Mouse (Mus musculus) lung, postnatal 0 days (tissue): ENCODE measurements around the gene Adamts16. TPM values are rescaled to one million over a fixed set of nuclear protein-coding genes. Genes with fewer than 3 reads are reported as not detected.

ENCODE experiments used
- ATAC-seq: fragments of 200-750 bp; cut with Nextera tagmentation; 2 replicates; pipeline ENCODE4 v1.8.0; 2017; ENCODE audit warnings: moderate library complexity
- DNase-seq: peaks from one replicate; pipeline ENCODE4 v3.0.0-alpha.2; 2016; ENCODE audit warnings: low spot score
- H3K27ac ChIP-seq: fragments of 300-500 bp; sonication (generic); 2 replicates; pipeline ENCODE4 v1.5.1; 2014; ENCODE audit warnings: antibody characterized with exemption, mild to moderate bottlenecking, low read length, mixed read lengths
- H3K27me3 ChIP-seq: fragments of 300-500 bp; sonication (generic); replicated peaks from 2 replicates; pipeline ENCODE4 v1.6.1; 2014; ENCODE audit warnings: low read length, mixed read lengths; ENCODE audit not compliant: insufficient read depth
- H3K36me3 ChIP-seq: fragments of 300-500 bp; sonication (generic); 2 replicates; pipeline ENCODE4 v1.6.1; 2014; ENCODE audit warnings: low read length, mixed read lengths; ENCODE audit not compliant: insufficient read depth
- H3K4me1 ChIP-seq: fragments of 300-500 bp; sonication (generic); 2 replicates; pipeline ENCODE4 v1.6.1; 2014; ENCODE audit warnings: antibody characterized with exemption, low read depth, low read length, mixed read lengths; ENCODE audit not compliant: insufficient read depth
- H3K4me2 ChIP-seq: fragments of 300-500 bp; sonication (generic); replicated peaks from 2 replicates; pipeline ENCODE4 v1.6.1; 2014; ENCODE audit warnings: low read depth, mild to moderate bottlenecking, low read length, moderate library complexity, mixed read lengths
- H3K4me3 ChIP-seq: fragments of 300-500 bp; sonication (generic); 2 replicates; pipeline ENCODE4 v1.5.1; 2014; ENCODE audit warnings: low read depth, low read length
- H3K9ac ChIP-seq: fragments of 300-500 bp; sonication (generic); replicated peaks from 2 replicates; pipeline ENCODE4 v1.6.1; 2014; ENCODE audit warnings: low read depth, mild to moderate bottlenecking
- H3K9me3 ChIP-seq: fragments of 300-500 bp; sonication (generic); 2 replicates; pipeline ENCODE4 v1.6.1; 2016; ENCODE audit warnings: low read length, mixed read lengths
- CTCF ChIP-seq: IDR thresholded peaks from 2 replicates; pipeline ENCODE4 v1.5.1; 2016; ENCODE audit warnings: antibody characterized with exemption, mild to moderate bottlenecking
- EP300 ChIP-seq: IDR thresholded peaks from 2 replicates; pipeline ENCODE4 v1.6.1; 2016; ENCODE audit warnings: antibody characterized with exemption, mild to moderate bottlenecking, control low read depth
- WGBS: fragments of 180-500 bp; shearing (Covaris S2); extraction: QIAGEN DNeasy Blood & Tissue Kit; methylation state at CpG from one replicate; pipeline ENCODE4 v1.1.7; 2014; 5-methylcytosine and 5-hydroxymethylcytosine counted together
- polyA plus RNA-seq: library from polyadenylated mRNA; unstranded; fragments of >200 nt; fragmentation: Nextera tagmentation; extraction: Ambion mirVana; gene quantifications from 2 replicates; pipeline ENCODE4 v1.2.1, GENCODE M21; 2015

The Adamts16 gene
- polyA plus RNA-seq, 1 experiment from 2014 or later, result not detected

- no peak overlapping the region for H3K4me2 ChIP-seq
- no peak overlapping the region for H3K27ac ChIP-seq
- H3K27me3 ChIP-seq, result no peaks in the 10 kb centered on the region
- no peak for DNase-seq
- H3K4me3 ChIP-seq, result no peak overlapping the region
- H3K9me3 ChIP-seq, result no peaks in the 10 kb centered on the region
- ATAC-seq, result no peak
- 74% methylated on average over 5 of the region's 5 CpGs for WGBS
- no peak for TF ChIP-seq EP300
- TF ChIP-seq CTCF, result no peak
- H3K36me3 ChIP-seq, result no peaks in the 10 kb centered on the region
- H3K9ac ChIP-seq, result no peak overlapping the region
- H3K4me1 ChIP-seq, result no peaks in the 10 kb centered on the region
Measured at GRCm38 (mm10) chr13:70865867-70866266, 24.3 kb upstream of the Adamts16 start.

- Histone ChIP-seq H3K4me1 (no peaks in the 10 kb centered on the region), H3K9me3 (no peaks in the 10 kb centered on the region), H3K4me2 (no peak overlapping the region), H3K9ac (no peak overlapping the region), H3K4me3 (no peak overlapping the region), H3K27ac (no peak overlapping the region), H3K27me3 (no peaks in the 10 kb centered on the region), H3K36me3 (no peaks in the 10 kb centered on the region)
- DNase-seq (peak; percentile 69), ATAC-seq (peak; percentile 90)
- 34% methylated on average over 7 of the region's 8 CpGs for WGBS
- no peak for TF ChIP-seq CTCF
Measured at GRCm38 (mm10) chr13:70862162-70862908, 20.7 kb upstream of the Adamts16 start.

GRCm38 (mm10) chr13:70853601-70854000, 12.0 kb upstream of the Adamts16 start:
- DNase-seq, result peak; percentile 66
- TF ChIP-seq CTCF (no peak), EP300 (no peak)
- H3K27ac ChIP-seq, result no peak overlapping the region
- H3K27me3 ChIP-seq, result no peaks in the 10 kb centered on the region
- no peaks in the 10 kb centered on the region for H3K9me3 ChIP-seq
- no peaks in the 10 kb centered on the region for H3K4me1 ChIP-seq
- no peak overlapping the region for H3K9ac ChIP-seq
- no peaks in the 10 kb centered on the region for H3K36me3 ChIP-seq
- H3K4me3 ChIP-seq, result no peak overlapping the region
- 0 out of 2 replicates have a peak, but pooled peaks have one; percentile 58 for ATAC-seq
- no peak overlapping the region for H3K4me2 ChIP-seq

- TF ChIP-seq CTCF (no peak), EP300 (no peak)
Measured at GRCm38 (mm10) chr13:70846933-70847332, 5.3 kb upstream of the Adamts16 start.

GRCm38 (mm10) chr13:70845526-70845925, 3.9 kb upstream of the Adamts16 start:
- no peak for DNase-seq

More at GRCm38 (mm10) chr13:70846933-70847332, 5.3 kb upstream of the Adamts16 start:
- H3K4me1 ChIP-seq, result no peaks in the 10 kb centered on the region
- H3K9ac ChIP-seq, result no peak overlapping the region
- DNase-seq (no peak), ATAC-seq (no peak)
- no peak overlapping the region for H3K4me2 ChIP-seq
- no peaks in the 10 kb centered on the region for H3K9me3 ChIP-seq
- H3K4me3 ChIP-seq, result no peak overlapping the region
- H3K27me3 ChIP-seq, result 0 out of 2 replicates have a peak, but pooled peaks cover 3% of the 10 kb centered on the region
- H3K27ac ChIP-seq, result no peak overlapping the region
- H3K36me3 ChIP-seq, result no peaks in the 10 kb centered on the region
- WGBS, result 36% methylated on average over 2 of the region's 2 CpGs

GRCm38 (mm10) chr13:70842126-70842525, 515 bp upstream of the Adamts16 start:
- DNase-seq (no peak), ATAC-seq (no peak)
- H3K9ac ChIP-seq, result no peak overlapping the region
- no peak overlapping the region for H3K27ac ChIP-seq
- TF ChIP-seq EP300 (no peak), CTCF (no peak)
- WGBS, result 64% methylated on average over 4 of the region's 4 CpGs
- H3K4me1 ChIP-seq, result no peaks in the 10 kb centered on the region
- no peaks in the 10 kb centered on the region for H3K9me3 ChIP-seq
- H3K27me3 ChIP-seq, result 0 out of 2 replicates have a peak, but pooled peaks cover 15% of the 10 kb centered on the region
- H3K36me3 ChIP-seq, result no peaks in the 10 kb centered on the region
- no peak overlapping the region for H3K4me3 ChIP-seq
- no peak overlapping the region for H3K4me2 ChIP-seq

More at GRCm38 (mm10) chr13:70845526-70845925, 3.9 kb upstream of the Adamts16 start:
- WGBS, result 84% methylated on average over 7 of the region's 7 CpGs
- H3K9ac ChIP-seq, result no peak overlapping the region
- TF ChIP-seq CTCF (no peak), EP300 (no peak)
- no peaks in the 10 kb centered on the region for H3K4me1 ChIP-seq
- H3K4me3 ChIP-seq, result no peak overlapping the region
- ATAC-seq, result no peak
- no peak overlapping the region for H3K27ac ChIP-seq
- no peak overlapping the region for H3K4me2 ChIP-seq
- H3K36me3 ChIP-seq, result no peaks in the 10 kb centered on the region
- no peaks in the 10 kb centered on the region for H3K9me3 ChIP-seq
- H3K27me3 ChIP-seq, result 0 out of 2 replicates have a peak, but pooled peaks cover 13% of the 10 kb centered on the region
